Mouse (Mus musculus) neural tube, embryonic 13.5 days (tissue): ENCODE data around the gene Itgax. TPM values are rescaled to one million over a fixed set of nuclear protein-coding genes. Genes with fewer than 3 reads are reported as not detected.
"Not testable (repeated sequence)": the region's sequence is repeated elsewhere in the genome, so short reads cannot be mapped to it uniquely, and the experiment has no call there.

Source experiments
- ATAC-seq: fragments of 200-750 bp; cut with Nextera tagmentation; 2 replicates; pipeline ENCODE4 v1.8.0; 2017; ENCODE audit warnings: low read depth, mild to moderate bottlenecking, moderate TSS enrichment, moderate library complexity
- H3K27ac ChIP-seq: fragments of 300-500 bp; sonication (generic); replicated peaks from 2 replicates; pipeline ENCODE4 v1.5.1; 2015; ENCODE audit warnings: moderate library complexity, mild to moderate bottlenecking, inconsistent platforms
- H3K27me3 ChIP-seq: fragments of 300-500 bp; sonication (generic); 2 replicates; pipeline ENCODE4 v1.6.1; 2015; ENCODE audit warnings: mild to moderate bottlenecking, inconsistent platforms
- H3K36me3 ChIP-seq: fragments of 300-500 bp; sonication (generic); 2 replicates; pipeline ENCODE4 v1.6.1; 2015; ENCODE audit warnings: mild to moderate bottlenecking, inconsistent platforms
- H3K4me1 ChIP-seq: fragments of 300-500 bp; sonication (generic); replicated peaks from 2 replicates; pipeline ENCODE4 v1.6.1; 2015; ENCODE audit warnings: inconsistent platforms
- H3K4me2 ChIP-seq: fragments of 300-500 bp; sonication (generic); 2 replicates; pipeline ENCODE4 v1.6.1; 2015; ENCODE audit warnings: inconsistent platforms, mild to moderate bottlenecking, moderate library complexity
- H3K4me3 ChIP-seq: fragments of 300-500 bp; sonication (generic); 2 replicates; pipeline ENCODE4 v1.5.1; 2015; ENCODE audit warnings: mild to moderate bottlenecking, inconsistent platforms
- H3K9ac ChIP-seq: fragments of 300-500 bp; sonication (generic); 2 replicates; pipeline ENCODE4 v1.6.1; 2015; ENCODE audit warnings: moderate library complexity, mild to moderate bottlenecking, inconsistent platforms
- H3K9me3 ChIP-seq: fragments of 300-500 bp; sonication (generic); 2 replicates; pipeline ENCODE4 v1.6.1; 2016; ENCODE audit warnings: inconsistent platforms
- WGBS: fragments of 180-500 bp; shearing (Covaris S2); methylation state at CpG from one replicate; pipeline ENCODE4 v1.1.7; 2015; 5-methylcytosine and 5-hydroxymethylcytosine counted together
- polyA plus RNA-seq: library from polyadenylated mRNA; unstranded; fragments of >200 nt; fragmentation: Nextera tagmentation; extraction: Ambion mirVana; gene quantifications from 2 replicates; pipeline ENCODE4 v1.2.1, GENCODE M21; 2015

The Itgax gene
- polyA plus RNA-seq, 1 experiment from 2014 or later, result not detected

GRCm38 (mm10) chr7:128116396-128116795 lies 13.0 kb upstream of the Itgax start:
- Histone ChIP-seq H3K9ac (no peak overlapping the region), H3K4me1 (no peaks in the 10 kb centered on the region), H3K9me3 (no peaks in the 10 kb centered on the region), H3K27me3 (no peaks in the 10 kb centered on the region), H3K4me2 (no peak overlapping the region), H3K27ac (no peak overlapping the region), H3K4me3 (no peak overlapping the region), H3K36me3 (no peaks in the 10 kb centered on the region)
- WGBS, result 95% methylated on average over 5 of the region's 5 CpGs
- no peak for ATAC-seq

GRCm38 (mm10) chr7:128119726-128120490 lies 9.4 kb upstream of the Itgax start:
- H3K9me3 ChIP-seq, result no peaks in the 10 kb centered on the region
- no peak for ATAC-seq
- no peak overlapping the region for H3K9ac ChIP-seq
- no peaks in the 10 kb centered on the region for H3K27me3 ChIP-seq
- H3K4me3 ChIP-seq, result no peak overlapping the region
- H3K4me2 ChIP-seq, result no peak overlapping the region
- no peak overlapping the region for H3K27ac ChIP-seq
- no peaks in the 10 kb centered on the region for H3K4me1 ChIP-seq
- H3K36me3 ChIP-seq, result no peaks in the 10 kb centered on the region
- WGBS, result 88% methylated on average over 6 of the region's 6 CpGs

- H3K27me3 ChIP-seq, result no peaks in the 10 kb centered on the region
- no peaks in the 10 kb centered on the region for H3K9me3 ChIP-seq
- WGBS, result 91% methylated on average over 5 of the region's 5 CpGs
- ATAC-seq, result no peak
- H3K9ac ChIP-seq, result no peak overlapping the region
- no peak overlapping the region for H3K27ac ChIP-seq
- H3K4me1 ChIP-seq, result no peaks in the 10 kb centered on the region
- H3K4me3 ChIP-seq, result no peak overlapping the region
- no peaks in the 10 kb centered on the region for H3K36me3 ChIP-seq
- no peak overlapping the region for H3K4me2 ChIP-seq
These were observed 2.8 kb downstream of the Itgax start for GRCm38 (mm10) chr7:128132148-128132547.

GRCm38 (mm10) chr7:128133596-128133995 lies 4.2 kb downstream of the Itgax start:
- ATAC-seq, result no peak
- no peak overlapping the region for H3K4me2 ChIP-seq
- H3K9me3 ChIP-seq, result no peaks in the 10 kb centered on the region
- H3K36me3 ChIP-seq, result no peaks in the 10 kb centered on the region
- no peak overlapping the region for H3K27ac ChIP-seq
- no peaks in the 10 kb centered on the region for H3K4me1 ChIP-seq
- no peak overlapping the region for H3K4me3 ChIP-seq
- H3K9ac ChIP-seq, result no peak overlapping the region
- H3K27me3 ChIP-seq, result no peaks in the 10 kb centered on the region
- WGBS, result 94% methylated on average over 2 of the region's 2 CpGs

- Histone ChIP-seq H3K4me1 (no peaks in the 10 kb centered on the region), H3K27ac (no peak overlapping the region), H3K4me2 (no peak overlapping the region), H3K4me3 (no peak overlapping the region), H3K9me3 (no peaks in the 10 kb centered on the region), H3K36me3 (no peaks in the 10 kb centered on the region), H3K9ac (no peak overlapping the region), H3K27me3 (no peaks in the 10 kb centered on the region)
- ATAC-seq, result no peak
- WGBS, result 63% methylated on average over 4 of the region's 4 CpGs
These were observed 7.6 kb downstream of the Itgax start for GRCm38 (mm10) chr7:128136927-128137326.

- no peak for ATAC-seq
- H3K9ac ChIP-seq, result no peak overlapping the region
- no peaks in the 10 kb centered on the region for H3K27me3 ChIP-seq
- no peak overlapping the region for H3K4me2 ChIP-seq
- H3K4me3 ChIP-seq, result no peak overlapping the region
- 96% methylated on average over 6 of the region's 6 CpGs for WGBS
- no peaks in the 10 kb centered on the region for H3K4me1 ChIP-seq
- no peak overlapping the region for H3K27ac ChIP-seq
- H3K36me3 ChIP-seq, result no peaks in the 10 kb centered on the region
- no peaks in the 10 kb centered on the region for H3K9me3 ChIP-seq
These were observed 10.3 kb downstream of the Itgax start for GRCm38 (mm10) chr7:128139611-128140010.

- Histone ChIP-seq H3K4me2 (no peak overlapping the region), H3K9ac (no peak overlapping the region), H3K4me3 (no peak overlapping the region), H3K36me3 (no peaks in the 10 kb centered on the region), H3K27ac (no peak overlapping the region), H3K9me3 (no peaks in the 10 kb centered on the region), H3K4me1 (no peaks in the 10 kb centered on the region), H3K27me3 (no peaks in the 10 kb centered on the region)
- no peak for ATAC-seq
- 54% methylated on average over 8 of the region's 8 CpGs for WGBS
These were observed 21.6 kb downstream of the Itgax start for GRCm38 (mm10) chr7:128150970-128151369.

GRCm38 (mm10) chr7:128154076-128154475 lies 24.7 kb downstream of the Itgax start, which contains the start of gene Itgad:
Itgad (plus strand) TSS chr7:128154376.
- ATAC-seq, result no peak
- H3K9ac ChIP-seq, result no peak within 1 kb of the TSS
- no peaks in the 10 kb centered on the region for H3K9me3 ChIP-seq
- H3K4me1 ChIP-seq, result no peaks in the 10 kb centered on the region
- WGBS, result 94% methylated on average over 21 of the region's 21 CpGs
- no peak within 1 kb of the TSS for H3K27ac ChIP-seq
- H3K4me2 ChIP-seq, result no peak within 1 kb of the TSS
- no peak within 1 kb of the TSS for H3K4me3 ChIP-seq
- no peaks in the 10 kb centered on the region for H3K27me3 ChIP-seq
- H3K36me3 ChIP-seq, result no peaks in the 10 kb centered on the region

GRCm38 (mm10) chr7:128154924-128155323 lies 25.6 kb downstream of the Itgax start:
- H3K36me3 ChIP-seq, result no peaks in the 10 kb centered on the region
- no peak overlapping the region for H3K4me2 ChIP-seq
- no peak overlapping the region for H3K27ac ChIP-seq
- H3K9ac ChIP-seq, result no peak overlapping the region
- H3K4me1 ChIP-seq, result no peaks in the 10 kb centered on the region
- no peak for ATAC-seq
- WGBS, result 76% methylated on average over 10 of the region's 10 CpGs
- H3K27me3 ChIP-seq, result no peaks in the 10 kb centered on the region
- no peak overlapping the region for H3K4me3 ChIP-seq
- no peaks in the 10 kb centered on the region for H3K9me3 ChIP-seq

- not testable (repeated sequence) for H3K4me1 ChIP-seq, H3K9ac ChIP-seq
- 76% methylated on average over 8 of the region's 8 CpGs for WGBS
These were observed 29.5 kb downstream of the Itgax start for GRCm38 (mm10) chr7:128158688-128159354.

GRCm38 (mm10) chr7:128164001-128164400 lies 34.7 kb downstream of the Itgax start:
- Histone ChIP-seq H3K9ac (no peak overlapping the region), H3K4me3 (no peak overlapping the region), H3K4me2 (no peak overlapping the region), H3K4me1 (no peaks in the 10 kb centered on the region), H3K36me3 (no peaks in the 10 kb centered on the region), H3K27ac (no peak overlapping the region), H3K27me3 (no peaks in the 10 kb centered on the region), H3K9me3 (no peaks in the 10 kb centered on the region)
- 96% methylated on average over 4 of the region's 4 CpGs for WGBS
- no peak for ATAC-seq

More at GRCm38 (mm10) chr7:128158688-128159354, 29.5 kb downstream of the Itgax start:
- H3K27me3 ChIP-seq, H3K36me3 ChIP-seq, H3K4me2 ChIP-seq, H3K9me3 ChIP-seq, H3K4me3 ChIP-seq, ATAC-seq, H3K27ac ChIP-seq: not testable (repeated sequence)

- Histone ChIP-seq H3K9me3 (no peaks in the 10 kb centered on the region), H3K9ac (no peak overlapping the region), H3K4me3 (no peak overlapping the region), H3K27ac (no peak overlapping the region), H3K36me3 (no peaks in the 10 kb centered on the region), H3K4me1 (no peaks in the 10 kb centered on the region), H3K4me2 (no peak overlapping the region), H3K27me3 (no peaks in the 10 kb centered on the region)
- no peak for ATAC-seq
- 93% methylated on average over 7 of the region's 7 CpGs for WGBS
These were observed 37.0 kb downstream of the Itgax start for GRCm38 (mm10) chr7:128166391-128166790.
